Mouse (Mus musculus) heart, embryonic 11.5 days (tissue): ENCODE measurements around the gene Zranb2. TPM values are rescaled to one million over a fixed set of nuclear protein-coding genes. Genes with fewer than 3 reads are reported as not detected.

Source experiments
- ATAC-seq: fragments of 200-750 bp; cut with Nextera tagmentation; replicated peaks from 2 replicates; pipeline ENCODE4 v1.8.0; 2017; ENCODE audit warnings: moderate library complexity; ENCODE audit not compliant: insufficient number of reproducible peaks, low FRiP score, low TSS enrichment
- H3K27ac ChIP-seq: fragments of 300-500 bp; sonication (generic); 2 replicates; pipeline ENCODE4 v1.5.1; 2014; ENCODE audit warnings: mild to moderate bottlenecking, low read depth, low read length
- H3K27me3 ChIP-seq: fragments of 300-500 bp; sonication (generic); 2 replicates; pipeline ENCODE4 v1.6.1; 2014; ENCODE audit warnings: mild to moderate bottlenecking, low read length, mixed read lengths; ENCODE audit not compliant: control insufficient read depth, insufficient read depth
- H3K36me3 ChIP-seq: fragments of 300-500 bp; sonication (generic); 2 replicates; pipeline ENCODE4 v1.6.1; 2014; ENCODE audit warnings: mild to moderate bottlenecking, low read length, moderate library complexity, mixed read lengths; ENCODE audit not compliant: control insufficient read depth, insufficient read depth
- H3K4me1 ChIP-seq: fragments of 300-500 bp; sonication (generic); 2 replicates; pipeline ENCODE4 v1.6.1; 2014; ENCODE audit warnings: low read length; ENCODE audit not compliant: control insufficient read depth, insufficient read depth
- H3K4me2 ChIP-seq: fragments of 300-500 bp; sonication (generic); 2 replicates; pipeline ENCODE4 v1.6.1; 2014; ENCODE audit warnings: mild to moderate bottlenecking, moderate library complexity
- H3K4me3 ChIP-seq: fragments of 300-500 bp; sonication (generic); 2 replicates; pipeline ENCODE4 v1.5.1; 2014; ENCODE audit warnings: low read depth, low read length
- H3K9ac ChIP-seq: fragments of 300-500 bp; sonication (generic); 2 replicates; pipeline ENCODE4 v1.6.1; 2014; ENCODE audit warnings: mild to moderate bottlenecking, low read depth, low read length, moderate library complexity
- H3K9me3 ChIP-seq: fragments of 300-500 bp; sonication (generic); replicated peaks from 2 replicates; pipeline ENCODE4 v1.6.1; 2016; ENCODE audit warnings: low read length; ENCODE audit not compliant: control insufficient read depth
- WGBS: fragments of 180-500 bp; shearing (Covaris S2); extraction: QIAGEN DNeasy Blood & Tissue Kit; methylation state at CpG from one replicate; pipeline ENCODE4 v1.1.7; 2014; ENCODE audit not compliant: insufficient replicate concordance; 5-methylcytosine and 5-hydroxymethylcytosine counted together
- microRNA counts: library from miRNA; unstranded; fragments of <30 nt; microRNA quantifications from one replicate; lab custom pipeline; 2015
- microRNA-seq: library from miRNA; unstranded; fragments of <30 nt; microRNA quantifications from one replicate; pipeline ENCODE4, GENCODE M21; 2016; ENCODE audit warnings: borderline number of aligned reads
- polyA plus RNA-seq: library from polyadenylated mRNA; unstranded; fragments of >200 nt; fragmentation: Nextera tagmentation; extraction: Ambion mirVana; gene quantifications from 2 replicates; pipeline ENCODE4 v1.2.1, GENCODE M21; 2014

Gene Zranb2
- polyA plus RNA-seq, 1 experiment from 2014 or later = 85.6 TPM

- Histone ChIP-seq H3K27me3 (no peaks in the 10 kb centered on the region), H3K27ac (no peak overlapping the region), H3K9me3 (no peaks in the 10 kb centered on the region), H3K4me2 (no peak overlapping the region), H3K9ac (no peak overlapping the region), H3K4me1 (no peaks in the 10 kb centered on the region), H3K4me3 (no peak overlapping the region), H3K36me3 (no peaks in the 10 kb centered on the region)
- WGBS = 76% methylated on average over 7 of the region's 7 CpGs
- ATAC-seq = no peak
Measured at GRCm38 (mm10) chr3:157597837-157598379, 63.9 kb downstream of the Zranb2 start.

MicroRNAs encoded within 50 kb of the gene (microRNA counts, 519-probe panel; counts per million panel counts)
- microRNA mmu-miR-186 (lab: Ali Mortazavi, UCI) = 32.2 counts per million

Small RNAs within 50 kb of the gene (microRNA-seq; reads per million reads assigned to microRNA genes)
- gene Mir186 = 482 reads per million, percentile 79 among the genes with 10 or more reads in this experiment

Other genes with a start within 250 kb of the Zranb2 start
- 2.0 and 2.8 TPM in 2 replicates for gene Ptger3, start 32.7 kb downstream of the Zranb2 start, polyA plus RNA-seq